Mouse (Mus musculus): ENCODE measurements around the gene Col6a1. TPM values are rescaled to one million over a fixed set of nuclear protein-coding genes. Genes with fewer than 3 reads are reported as not detected.
A peak's percentile ranks its signal among the peaks of the same experiment; 100 is the strongest.

Gene Col6a1
- polyA plus RNA-seq, 1 experiment from 2014 or later: 90.9 TPM

DNA sequence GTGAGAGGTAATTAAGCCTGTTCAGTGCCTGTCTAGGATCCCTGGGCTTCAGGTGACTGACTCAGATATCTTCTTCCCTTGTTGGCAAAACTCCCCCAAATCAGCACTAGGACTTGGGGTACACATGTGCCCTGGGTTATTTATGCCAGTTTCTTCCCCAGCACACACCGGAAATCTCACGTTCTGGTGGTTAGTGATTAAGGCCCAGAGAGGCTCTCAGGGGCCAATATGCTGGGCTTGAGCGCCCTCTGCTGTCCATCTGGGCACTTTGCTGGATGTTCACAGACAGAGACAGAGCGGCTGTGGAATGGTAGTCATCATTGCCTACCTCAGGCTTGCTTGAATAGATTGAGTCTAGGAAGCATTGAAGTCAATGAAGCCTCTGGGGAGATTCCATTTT, 9.0 kb upstream of the Col6a1 start:
- Histone ChIP-seq H3K4me3 (no peak overlapping the region), H3K9me3 (replicated peaks) (no peaks in the 10 kb centered on the region), H3K27ac (no peak overlapping the region), H3K9ac (no peak overlapping the region), H3K36me3 (no peaks in the 10 kb centered on the region), H3K27me3 (no peaks in the 10 kb centered on the region), H3K4me1 (replicated peaks) (peaks cover 29% of the 10 kb centered on the region), H3K4me2 (no peak overlapping the region)
- 4% methylated on average over 4 of the region's 4 CpGs for WGBS
- no peak for ATAC-seq (replicated peaks; ENCODE audit: insufficient number of reproducible peaks, insufficient read depth, low FRiP score, low read depth)

DNA sequence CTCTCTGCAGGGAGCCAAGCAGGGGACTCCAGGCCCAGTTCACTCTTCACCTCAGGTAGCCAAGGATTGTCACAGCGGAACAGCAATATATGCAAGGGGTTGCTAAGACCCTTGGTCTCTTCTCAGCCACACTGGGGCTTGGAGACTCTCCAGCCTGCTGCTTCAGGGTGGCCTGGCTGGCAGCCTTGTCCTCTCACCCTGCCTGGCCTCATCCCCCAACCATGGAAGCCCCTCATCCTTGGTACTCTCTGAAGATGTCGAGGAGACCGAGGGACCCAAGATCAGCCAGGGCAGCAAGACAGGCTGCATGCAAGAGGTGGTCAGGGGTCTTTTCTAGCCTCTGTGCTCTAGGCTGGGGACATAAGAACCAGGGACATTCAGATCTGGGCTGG, 7.7 kb upstream of the Col6a1 start:
- Histone ChIP-seq H3K9me3 (replicated peaks) (no peaks in the 10 kb centered on the region), H3K27me3 (no peaks in the 10 kb centered on the region), H3K4me2 (peak overlapping the region; percentile 51), H3K9ac (peak overlapping the region; percentile 32; the same call in 1 of the 2 replicates), H3K36me3 (no peaks in the 10 kb centered on the region), H3K4me1 (replicated peaks) (peaks cover 35% of the 10 kb centered on the region), H3K27ac (peak overlapping the region; percentile 83), H3K4me3 (0 out of 2 replicates have a peak overlapping the region, but pooled peaks have one; percentile 2)
- no peak for ATAC-seq (replicated peaks; ENCODE audit: insufficient number of reproducible peaks, insufficient read depth, low FRiP score, low read depth)
- 37% methylated on average over 3 of the region's 3 CpGs for WGBS

DNA sequence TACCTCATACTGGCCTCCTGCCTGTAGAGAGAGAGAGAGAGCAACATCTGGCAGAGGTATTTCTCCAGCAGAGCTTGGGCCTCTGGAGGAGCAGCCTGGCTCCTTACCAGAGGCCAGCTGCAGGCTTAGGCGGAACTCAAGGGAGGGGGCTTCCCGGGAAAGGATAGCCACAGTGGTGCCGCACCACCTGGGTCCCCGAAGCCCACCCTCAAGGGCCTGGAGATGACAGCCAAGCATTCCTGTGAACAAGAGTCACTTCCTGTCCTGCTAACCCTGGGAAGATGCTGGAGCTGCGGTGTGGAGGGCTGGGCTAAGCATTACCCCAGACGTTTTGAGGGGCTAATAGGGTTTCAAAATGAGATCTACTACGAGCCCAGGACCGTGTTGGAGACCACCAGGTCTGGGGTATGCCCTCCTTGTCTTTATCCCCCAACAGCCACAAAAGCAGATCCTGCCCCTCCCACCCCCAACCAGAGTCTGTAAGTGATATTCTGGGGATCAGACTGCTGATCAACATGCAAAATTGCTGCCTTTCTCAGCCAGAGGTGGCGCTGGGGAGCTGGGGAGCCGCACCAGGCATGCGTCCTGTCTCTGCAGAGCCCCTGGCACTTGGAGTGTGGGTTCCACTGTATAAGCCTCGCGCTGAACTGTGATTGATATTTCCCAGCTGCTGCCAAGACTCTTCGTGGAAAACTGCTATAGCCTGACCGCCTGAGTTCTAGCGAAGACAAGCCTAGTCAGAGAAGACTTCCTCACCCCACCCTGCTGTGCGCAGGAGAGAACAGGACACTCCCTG, 7.1 kb upstream of the Col6a1 start:
- WGBS: 7% methylated on average over 17 of the region's 17 CpGs
- peak overlapping the region; percentile 51 for H3K4me2 ChIP-seq
- no peaks in the 10 kb centered on the region for H3K36me3 ChIP-seq
- H3K27me3 ChIP-seq: no peaks in the 10 kb centered on the region
- H3K27ac ChIP-seq: peak overlapping the region; percentile 83
- peak overlapping the region; percentile 32; the same call in 1 of the 2 replicates for H3K9ac ChIP-seq
- H3K4me1 ChIP-seq (replicated peaks): peaks cover 39% of the 10 kb centered on the region
- peak; percentile 77 for ATAC-seq (replicated peaks; ENCODE audit: insufficient number of reproducible peaks, insufficient read depth, low FRiP score, low read depth)
- H3K4me3 ChIP-seq: 0 out of 2 replicates have a peak overlapping the region, but pooled peaks have one; percentile 2
- no peaks in the 10 kb centered on the region for H3K9me3 ChIP-seq (replicated peaks)

DNA sequence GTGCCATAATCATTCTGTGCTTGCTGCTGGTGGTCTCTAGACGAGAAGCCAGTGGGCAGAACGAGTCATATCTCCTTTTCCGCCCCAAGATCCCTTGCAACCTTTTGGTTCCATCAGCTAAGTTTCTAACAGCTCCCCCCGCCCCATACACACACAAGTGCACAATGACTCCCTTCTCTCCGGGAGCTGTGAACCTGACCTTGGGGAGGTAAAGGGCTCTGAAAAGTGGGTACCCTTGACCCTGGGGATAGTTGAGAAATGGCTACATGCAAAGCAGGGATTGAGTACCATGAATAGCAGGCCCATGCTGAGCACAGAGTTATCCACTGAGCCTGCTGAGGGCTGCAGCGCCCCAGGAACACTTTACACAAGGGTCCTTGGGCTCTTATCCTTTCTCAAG, 6.4 kb upstream of the Col6a1 start:
- WGBS: 52% methylated on average over 6 of the region's 6 CpGs
- H3K4me3 ChIP-seq: no peak overlapping the region
- peaks cover 42% of the 10 kb centered on the region for H3K4me1 ChIP-seq (replicated peaks)
- H3K9me3 ChIP-seq (replicated peaks): no peaks in the 10 kb centered on the region
- H3K4me2 ChIP-seq: no peak overlapping the region
- no peaks in the 10 kb centered on the region for H3K27me3 ChIP-seq
- H3K36me3 ChIP-seq: no peaks in the 10 kb centered on the region
- ATAC-seq (replicated peaks; ENCODE audit: insufficient number of reproducible peaks, insufficient read depth, low FRiP score, low read depth): no peak
- H3K27ac ChIP-seq: peak overlapping the region; percentile 83
- H3K9ac ChIP-seq: no peak overlapping the region

DNA sequence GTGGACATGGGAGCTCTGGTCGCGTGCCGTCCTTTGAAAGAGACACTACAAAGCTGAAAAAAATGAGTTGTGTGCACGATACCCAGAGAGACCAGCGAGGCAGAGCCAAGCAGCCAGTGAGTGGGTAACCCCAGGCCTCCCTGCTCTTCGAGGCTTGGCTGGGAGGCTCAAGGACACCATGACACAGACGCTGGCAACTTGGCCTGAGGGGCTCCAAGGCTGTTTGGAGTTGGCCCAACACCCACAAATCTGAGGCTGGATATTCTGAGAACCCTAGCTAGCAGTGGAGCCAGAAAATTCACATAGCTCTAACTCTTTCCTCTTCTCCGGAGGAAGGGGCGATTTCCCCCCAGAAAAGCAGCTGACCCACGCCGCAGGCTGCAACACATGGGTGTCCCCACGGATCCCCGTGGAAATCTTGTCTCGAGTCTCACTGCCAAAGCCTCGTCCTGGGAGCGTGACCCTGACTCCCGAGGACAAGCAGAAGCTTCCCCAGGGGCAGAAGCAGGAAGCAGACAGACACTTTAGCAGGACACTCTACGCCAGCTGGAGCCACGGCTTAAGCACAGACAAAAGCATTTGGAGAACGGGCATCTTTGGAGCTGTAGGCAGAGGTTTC, 5.8 kb upstream of the Col6a1 start:
- Histone ChIP-seq H3K4me2 (no peak overlapping the region), H3K4me3 (no peak overlapping the region)

DNA sequence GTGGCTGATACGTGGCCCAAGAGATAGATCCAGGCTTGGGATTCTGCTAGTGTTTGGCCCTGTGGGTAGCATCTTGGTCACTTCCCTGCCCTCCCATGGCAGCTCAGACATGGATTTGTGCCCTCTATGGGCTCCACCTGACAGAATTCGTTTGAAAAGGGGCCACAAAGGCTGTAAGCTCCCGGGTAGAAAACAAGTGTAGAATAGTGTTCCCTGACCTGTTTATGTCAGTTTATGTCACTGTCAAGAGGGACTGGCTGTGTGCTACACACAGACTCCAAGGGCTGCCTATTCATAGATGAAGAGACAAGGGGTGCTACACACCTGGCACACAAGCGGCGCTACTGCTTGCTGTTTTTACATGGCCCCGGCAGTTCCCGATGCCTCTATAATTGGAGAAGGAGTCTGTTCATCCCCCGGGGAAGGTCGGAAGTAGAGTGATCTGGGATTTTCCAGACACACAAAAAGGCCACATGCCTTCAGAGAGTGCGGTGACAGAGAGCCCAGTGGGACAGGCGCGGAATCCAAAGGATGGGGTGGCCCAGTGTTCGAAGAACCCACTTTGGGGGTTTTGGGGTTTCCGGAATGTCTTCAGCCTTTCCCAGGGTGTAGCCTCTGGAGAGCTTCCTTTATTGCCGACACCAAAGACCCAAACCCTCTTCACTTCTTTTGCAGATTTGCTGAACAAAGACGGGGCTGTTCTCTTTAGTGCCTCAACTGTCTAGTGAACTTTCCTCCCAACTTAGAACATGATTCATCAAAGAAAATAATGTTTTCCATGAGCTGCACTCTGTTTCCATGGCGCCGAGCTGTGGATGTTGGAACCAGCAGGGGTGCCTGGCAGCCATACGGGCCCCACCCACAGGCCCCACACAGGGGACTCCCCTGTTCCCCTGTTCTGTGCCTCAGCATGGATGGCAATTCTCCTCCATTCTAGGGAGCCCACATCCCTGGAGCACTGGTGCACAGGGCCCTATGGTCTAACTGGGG, 4.0 kb upstream of the Col6a1 start:
- 75% methylated on average over 19 of the region's 19 CpGs for WGBS
- H3K27ac ChIP-seq: peak overlapping the region; percentile 51; the same call in 1 of the 2 replicates

More for the DNA sequence above, 5.8 kb upstream of the Col6a1 start:
- peaks cover 44% of the 10 kb centered on the region for H3K4me1 ChIP-seq (replicated peaks)
- peak overlapping the region; percentile 83 for H3K27ac ChIP-seq
- H3K9me3 ChIP-seq (replicated peaks): no peaks in the 10 kb centered on the region
- WGBS: 56% methylated on average over 20 of the region's 20 CpGs
- H3K27me3 ChIP-seq: no peaks in the 10 kb centered on the region
- ATAC-seq (replicated peaks; ENCODE audit: insufficient number of reproducible peaks, insufficient read depth, low FRiP score, low read depth): no peak
- no peak overlapping the region for H3K9ac ChIP-seq
- no peaks in the 10 kb centered on the region for H3K36me3 ChIP-seq

DNA sequence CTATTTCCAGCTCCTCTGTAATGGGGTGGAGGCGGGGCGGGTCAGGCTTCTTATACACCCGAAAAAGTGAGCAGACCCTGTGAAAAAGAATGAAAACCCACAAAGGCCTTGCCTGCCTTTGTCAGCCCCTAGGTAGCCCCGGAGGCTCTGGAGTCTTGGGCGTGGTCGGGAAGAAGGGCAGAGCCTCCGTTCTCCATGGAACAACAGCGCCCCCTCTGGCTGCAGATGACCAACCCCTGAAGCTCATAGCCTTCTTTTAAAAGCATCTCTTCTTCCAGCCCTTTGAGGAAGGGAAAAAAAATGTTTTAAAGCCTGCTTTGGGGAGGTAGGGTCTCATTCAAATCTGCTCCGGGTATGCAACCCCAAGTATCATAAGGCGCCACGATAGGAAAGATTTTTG, 2.4 kb upstream of the Col6a1 start:
- no peak for ATAC-seq (replicated peaks; ENCODE audit: insufficient number of reproducible peaks, insufficient read depth, low FRiP score, low read depth)
- no peaks in the 10 kb centered on the region for H3K9me3 ChIP-seq (replicated peaks)
- H3K27me3 ChIP-seq: no peaks in the 10 kb centered on the region
- H3K4me3 ChIP-seq: no peak overlapping the region
- peaks cover 49% of the 10 kb centered on the region for H3K4me1 ChIP-seq (replicated peaks)
- H3K9ac ChIP-seq: no peak overlapping the region
- H3K4me2 ChIP-seq: peak overlapping the region; percentile 32
- H3K27ac ChIP-seq: no peak overlapping the region
- H3K36me3 ChIP-seq: no peaks in the 10 kb centered on the region
- WGBS: 14% methylated on average over 11 of the region's 11 CpGs

More for the DNA sequence above, 4.0 kb upstream of the Col6a1 start:
- Histone ChIP-seq H3K4me2 (no peak overlapping the region), H3K9me3 (replicated peaks) (no peaks in the 10 kb centered on the region), H3K9ac (no peak overlapping the region), H3K27me3 (no peaks in the 10 kb centered on the region), H3K4me3 (no peak overlapping the region), H3K4me1 (replicated peaks) (peaks cover 53% of the 10 kb centered on the region), H3K36me3 (no peaks in the 10 kb centered on the region)
- ATAC-seq (replicated peaks; ENCODE audit: insufficient number of reproducible peaks, insufficient read depth, low FRiP score, low read depth): no peak

DNA sequence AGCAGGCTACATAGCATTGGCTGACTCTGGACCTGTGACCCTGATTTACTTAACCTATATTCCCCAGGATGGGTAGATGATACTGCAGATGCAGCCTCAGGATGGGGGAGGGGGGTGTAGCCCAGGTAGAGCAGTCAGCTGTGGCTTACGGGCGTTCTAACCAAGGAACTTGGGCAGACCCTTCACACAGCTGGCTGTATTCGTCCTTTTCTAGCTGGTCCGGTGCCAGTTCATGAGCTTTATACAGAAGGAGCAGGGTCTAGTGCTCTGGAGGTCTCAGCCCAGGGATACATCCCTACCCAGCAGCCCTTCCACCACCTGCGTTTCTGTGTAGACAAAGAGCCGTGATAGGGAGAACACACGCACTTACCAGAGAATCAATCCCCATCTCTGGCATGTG, 1.3 kb upstream of the Col6a1 start:
- 84% methylated on average over 7 of the region's 7 CpGs for WGBS
- Histone ChIP-seq H3K27ac (no peak overlapping the region), H3K4me1 (replicated peaks) (peaks cover 39% of the 10 kb centered on the region)

DNA sequence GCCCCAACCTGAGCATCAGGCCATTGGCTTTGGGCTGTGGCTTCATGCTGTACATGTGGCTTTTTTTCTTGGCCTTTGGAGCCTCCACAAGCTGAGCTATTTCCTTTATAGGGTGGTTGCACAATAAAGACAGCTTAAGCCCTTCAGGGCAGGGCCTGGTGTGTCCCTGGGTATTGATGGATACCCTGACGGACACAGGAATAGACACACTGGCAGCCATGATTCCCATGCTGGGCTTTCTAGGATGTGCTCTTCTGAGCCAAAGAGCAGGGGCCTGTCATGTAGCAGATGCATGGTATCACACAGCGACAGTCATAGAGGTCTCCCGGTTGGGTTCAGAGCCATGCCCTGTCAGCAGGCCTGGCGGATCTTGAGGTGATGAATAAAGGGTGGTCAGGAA, 898 bp upstream of the Col6a1 start:
- no peak overlapping the region for H3K4me2 ChIP-seq
- no peak overlapping the region for H3K4me3 ChIP-seq
- ATAC-seq (replicated peaks; ENCODE audit: insufficient number of reproducible peaks, insufficient read depth, low FRiP score, low read depth): no peak
- no peak overlapping the region for H3K9ac ChIP-seq
- 71% methylated on average over 4 of the region's 4 CpGs for WGBS
- H3K9me3 ChIP-seq (replicated peaks): no peaks in the 10 kb centered on the region
- H3K36me3 ChIP-seq: 0 out of 2 replicates have a peak, but pooled peaks cover 8% of the 10 kb centered on the region
- peaks cover 34% of the 10 kb centered on the region for H3K4me1 ChIP-seq (replicated peaks)
- H3K27ac ChIP-seq: peak overlapping the region; percentile 26; the same call in 1 of the 2 replicates
- no peaks in the 10 kb centered on the region for H3K27me3 ChIP-seq

More for the DNA sequence above, 1.3 kb upstream of the Col6a1 start:
- H3K4me2 ChIP-seq: no peak overlapping the region
- H3K36me3 ChIP-seq: 0 out of 2 replicates have a peak, but pooled peaks cover 8% of the 10 kb centered on the region
- ATAC-seq (replicated peaks; ENCODE audit: insufficient number of reproducible peaks, insufficient read depth, low FRiP score, low read depth): no peak
- H3K27me3 ChIP-seq: no peaks in the 10 kb centered on the region
- H3K4me3 ChIP-seq: no peak overlapping the region
- H3K9me3 ChIP-seq (replicated peaks): no peaks in the 10 kb centered on the region
- no peak overlapping the region for H3K9ac ChIP-seq

DNA sequence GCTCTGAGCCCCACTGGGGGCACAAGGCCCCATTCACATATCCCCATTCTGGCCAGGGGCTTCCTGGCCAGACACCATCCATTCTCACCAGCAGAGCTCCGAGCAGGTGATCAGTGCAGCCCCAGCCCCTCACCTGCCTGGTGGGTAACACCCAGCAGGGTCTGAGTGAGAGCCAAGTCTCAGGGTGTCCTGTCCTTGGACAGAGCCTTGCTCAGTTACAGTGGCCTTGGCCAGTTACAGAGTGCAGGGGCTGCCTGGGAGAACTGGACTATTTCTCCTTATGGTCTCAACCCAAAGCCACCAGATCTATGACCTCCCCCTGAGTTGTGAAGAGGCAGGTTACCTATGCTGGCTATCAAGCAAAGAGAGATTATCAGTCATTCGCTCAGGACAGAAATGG, 871 bp downstream of the Col6a1 start:
- H3K4me2 ChIP-seq: peak overlapping the region; percentile 60
- ATAC-seq (replicated peaks; ENCODE audit: insufficient number of reproducible peaks, insufficient read depth, low FRiP score, low read depth): no peak
- 51% methylated on average over 2 of the region's 2 CpGs for WGBS
- no peaks in the 10 kb centered on the region for H3K9me3 ChIP-seq (replicated peaks)
- H3K27me3 ChIP-seq: no peaks in the 10 kb centered on the region
- H3K9ac ChIP-seq: peak overlapping the region; percentile 49
- peaks cover 31% of the 10 kb centered on the region for H3K4me1 ChIP-seq (replicated peaks)
- 0 out of 2 replicates have a peak, but pooled peaks cover 16% of the 10 kb centered on the region for H3K36me3 ChIP-seq
- peak overlapping the region; percentile 46 for H3K4me3 ChIP-seq
- H3K27ac ChIP-seq: peak overlapping the region; percentile 61
